ENCODE assay signal across 21 mouse cellular contexts in genomic region chr5:115217998-115218397, GRCm38 (mm10). TPM values are rescaled to one million over a fixed set of nuclear protein-coding genes. Genes with fewer than 3 reads are reported as not detected.
DNase-seq lines count a peak whose midpoint lies in the region; ATAC-seq and TF ChIP-seq lines count a peak whose summit lies in the region.
"Had no signal": no experiment of that assay in that cellular context is flagged by ENCODE, and none has a peak within 500 bp of the region (broad histone marks: within the 10 kb centered on the region; RNA-seq: fewer than 3 reads in every experiment).

No protein-coding gene starts in this region.

- no peak overlapping the region for H3K4me3 ChIP-seq in left cerebral cortex, adult 2 months
- peak overlapping the region; percentile 16 to 47; a peak in 2 of 4 replicates for H3K4me3 ChIP-seq in MEL (ENCODE audit: control insufficient read depth in 1 of 2, insufficient read depth in 1 of 2, low read depth in 2 of 2, low read length in 2 of 2)
- H3K4me3 ChIP-seq in hindbrain, embryonic 14.5 days (replicated peaks; ENCODE audit: low read length), result no peak overlapping the region
- H3K4me3 ChIP-seq: embryonic facial prominence, embryonic 13.5 days; forebrain, embryonic 13.5 days; heart, embryonic 13.5 days had no signal

- H3K9ac ChIP-seq in MEL (ENCODE audit: control insufficient read depth, low read depth, low read length, poor library complexity, severe bottlenecking), result no peak overlapping the region; the same call in 1 of the 2 replicates
- no peak overlapping the region for H3K9ac ChIP-seq in hindbrain, embryonic 14.5 days
- H3K9ac ChIP-seq: embryonic facial prominence, embryonic 13.5 days; forebrain, embryonic 13.5 days; forebrain, postnatal 0 days; heart, embryonic 13.5 days had no signal

- no peaks in the 10 kb centered on the region for H3K9me3 ChIP-seq in MEL (replicated peaks; ENCODE audit: insufficient read depth, low read length)
- no peaks in the 10 kb centered on the region for H3K9me3 ChIP-seq in hindbrain, embryonic 14.5 days (ENCODE audit: control insufficient read depth, low read length)
- H3K9me3 ChIP-seq: embryonic facial prominence, embryonic 13.5 days had no signal

- 0 out of 2 replicates have a peak, but pooled peaks have one; percentile 53 for ATAC-seq in erythroid progenitor cell, adult 5-6 weeks (replicated peaks; ENCODE audit: low FRiP score, poor library complexity, severe bottlenecking)
- no peak for ATAC-seq in hindbrain, embryonic 14.5 days (ENCODE audit: low FRiP score)
- ATAC-seq: forebrain, embryonic 13.5 days; forebrain, postnatal 0 days; hindbrain, postnatal 0 days had no signal

- TF ChIP-seq POLR2A in MEL (IDR thresholded peaks at IDR 0.05; ENCODE audit: control insufficient read depth in 1 of 2, insufficient read depth in 1 of 2, low read depth in 1 of 2, low read length in 2 of 2, poor library complexity in 1 of 2), result no peak

- peaks cover 0 to 4% of the 10 kb centered on the region in 2 experiments; a peak in 2 of 4 replicates for H3K36me3 ChIP-seq in MEL (ENCODE audit: control insufficient read depth in 1 of 2, insufficient read depth in 2 of 2, low read length in 2 of 2)
- no peaks in the 10 kb centered on the region for H3K36me3 ChIP-seq in hindbrain, embryonic 14.5 days (replicated peaks; ENCODE audit: control insufficient read depth, insufficient read depth)
- H3K36me3 ChIP-seq: embryonic facial prominence, embryonic 13.5 days; heart, embryonic 13.5 days had no signal

- peak; percentile 72 to 77 for TF ChIP-seq EP300 in MEL (IDR thresholded peaks at IDR 0.05; ENCODE audit: low read depth in 1 of 2, low read length in 2 of 2)

- H3K4me2 ChIP-seq in hindbrain, embryonic 14.5 days (replicated peaks), result no peak overlapping the region
- H3K4me2 ChIP-seq: embryonic facial prominence, embryonic 13.5 days; forebrain, embryonic 13.5 days; heart, embryonic 13.5 days had no signal

- intact Hi-C loops in left cerebral cortex, adult 2 months (cut with DNase I), result no loop called here

- peak overlapping the region; percentile 50 for H3K27ac ChIP-seq in left cerebral cortex, adult 2 months
- H3K27ac ChIP-seq in MEL (ENCODE audit: control insufficient read depth, low read depth, low read length), result peak overlapping the region; percentile 22; the same call in 1 of the 2 replicates
- H3K27ac ChIP-seq in hindbrain, embryonic 14.5 days, result no peak overlapping the region
- H3K27ac ChIP-seq: embryonic facial prominence, embryonic 13.5 days; forebrain, embryonic 13.5 days; heart, embryonic 13.5 days; hindbrain, postnatal 0 days had no signal

- peaks cover 0 to 9% of the 10 kb centered on the region in 2 experiments; a peak in 2 of 4 replicates for H3K4me1 ChIP-seq in MEL (ENCODE audit: control insufficient read depth in 1 of 2, insufficient read depth in 2 of 2, low read length in 2 of 2)
- peaks cover 14% of the 10 kb centered on the region; the same call in 1 of the 2 replicates for H3K4me1 ChIP-seq in hindbrain, embryonic 14.5 days (replicated peaks; ENCODE audit: control insufficient read depth, insufficient read depth, low read length)

- DNase-seq in left cerebral cortex, adult 2 months (ENCODE audit: extremely low spot score in 1 of 2, low spot score in 2 of 2), result no peak
- no peak for DNase-seq in left cerebral cortex, adult 9 months (ENCODE audit: low spot score in 2 of 2)
- peak; percentile 90 for DNase-seq in MEL (ENCODE audit: low read depth, low spot score)
- DNase-seq in hindbrain, embryonic 14.5 days (ENCODE audit: low spot score), result no peak
- no peak for DNase-seq in embryo, embryonic 11 days
- DNase-seq in spleen, postnatal 4 days (ENCODE audit: low spot score in 2 of 2), result no peak
- DNase-seq: adrenal gland, adult 8-10 months; adrenal gland, postnatal 36 days; cerebellum, adult 11 months; cerebellum, adult 8-10 months; cerebellum, postnatal 14 days; forebrain, postnatal 0 days; gastrocnemius, postnatal 36 days; heart, adult 11 months; heart, postnatal 36 days had no signal

- no peak for TF ChIP-seq CTCF in left cerebral cortex, adult 2 months (IDR thresholded peaks at IDR 0.05)
- no peak for TF ChIP-seq CTCF in MEL (IDR thresholded peaks at IDR 0.05 in 2 of 3, conservative IDR thresholded peaks at IDR 0.05 in 1 of 3; ENCODE audit: control insufficient read depth in 1 of 3, insufficient read depth in 1 of 3, low read depth in 2 of 3, low read length in 3 of 3, poor library complexity in 1 of 3, severe bottlenecking in 1 of 3)

- H3K27me3 ChIP-seq in MEL (ENCODE audit: control insufficient read depth in 1 of 2, insufficient read depth in 2 of 2, low read length in 2 of 2), result no peaks in the 10 kb centered on the region
- peaks cover 5% of the 10 kb centered on the region; the same call in 1 of the 2 replicates for H3K27me3 ChIP-seq in hindbrain, embryonic 14.5 days (ENCODE audit: control insufficient read depth, insufficient read depth, low read length)

- WGBS in hindbrain, embryonic 14.5 days, result 94% methylated on average over 12 of the region's 12 CpGs

- H3K79me2 ChIP-seq in MEL (ENCODE audit: control insufficient read depth, insufficient read depth, low read length, poor library complexity), result no peaks in the 10 kb centered on the region

- no peak for TF ChIP-seq RAD21 in MEL (IDR thresholded peaks at IDR 0.05; ENCODE audit: low read depth, low read length)

TF ChIP-seq in MEL, 35 proteins besides CTCF, POLR2A, EP300 and RAD21 (continues in another document):
- TF ChIP-seq MAFK (IDR thresholded peaks at IDR 0.05; ENCODE audit: borderline replicate concordance, low read depth, low read length), result peak; percentile 72; the same call in 1 of the 2 replicates
- peak; percentile 49 for TF ChIP-seq HCFC1 (IDR thresholded peaks at IDR 0.05; ENCODE audit: low read depth, low read length)
- 0 out of 2 replicates have a peak, but pooled peaks have one; percentile 28 for TF ChIP-seq ZKSCAN1 (IDR thresholded peaks at IDR 0.05; ENCODE audit: low read depth, low read length)
- TF ChIP-seq MAZ (IDR thresholded peaks at IDR 0.05; ENCODE audit: low read depth, low read length), result 0 out of 2 replicates have a peak, but pooled peaks have one; percentile 28
- peak; percentile 62 for TF ChIP-seq TAL1 (IDR thresholded peaks at IDR 0.05; ENCODE audit: low read length)
- TF ChIP-seq NELFE (IDR thresholded peaks at IDR 0.05; ENCODE audit: low read depth, low read length), result peak; percentile 38; the same call in 1 of the 2 replicates
- 0 out of 2 replicates have a peak, but pooled peaks have one; percentile 3 for TF ChIP-seq ZC3H11A (IDR thresholded peaks at IDR 0.05; ENCODE audit: low read depth, low read length)
- peak; percentile 65; the same call in 1 of the 2 replicates for TF ChIP-seq ZNF384 (IDR thresholded peaks at IDR 0.05; ENCODE audit: low read depth, low read length)
- TF ChIP-seq RCOR1 (IDR thresholded peaks at IDR 0.05; ENCODE audit: low read depth, low read length), result peak; percentile 37; the same call in 1 of the 2 replicates
- no peak for TF ChIP-seq BHLHE40 (IDR thresholded peaks at IDR 0.05; ENCODE audit: borderline replicate concordance, low read depth, low read length)
- no peak for TF ChIP-seq POLR2AphosphoS2 (IDR thresholded peaks at IDR 0.05; ENCODE audit: low read length)
- peak; percentile 76 for TF ChIP-seq MYC (IDR thresholded peaks at IDR 0.05; ENCODE audit: low read depth, low read length)
- TF ChIP-seq TCF12 (IDR thresholded peaks at IDR 0.05; ENCODE audit: low read depth, low read length), result peak; percentile 77
- 0 out of 2 replicates have a peak, but pooled peaks have one; percentile 27 for TF ChIP-seq E2F4 (IDR thresholded peaks at IDR 0.05; ENCODE audit: borderline replicate concordance, low read depth, low read length)
- peak; percentile 82 for TF ChIP-seq MAX (IDR thresholded peaks at IDR 0.05; ENCODE audit: low read length)
- no peak for TF ChIP-seq ZMIZ1 (IDR thresholded peaks at IDR 0.05; ENCODE audit: low read depth, low read length)
- no peak for TF ChIP-seq ELF1 (IDR thresholded peaks at IDR 0.05; ENCODE audit: low read depth, low read length)
- peak; percentile 79 for TF ChIP-seq SIN3A (IDR thresholded peaks at IDR 0.05; ENCODE audit: low read length)
- TF ChIP-seq GABPA (IDR thresholded peaks at IDR 0.05; ENCODE audit: low read depth, low read length), result 0 out of 2 replicates have a peak, but pooled peaks have one; percentile 42
- no peak for TF ChIP-seq JUND (IDR thresholded peaks at IDR 0.05; ENCODE audit: low read depth, low read length)
- peak; percentile 73 for TF ChIP-seq ETS1 (IDR thresholded peaks at IDR 0.05; ENCODE audit: low read depth, low read length)
- peak; percentile 96 for TF ChIP-seq TBP (IDR thresholded peaks at IDR 0.05; ENCODE audit: low read depth, low read length)

RNA-seq across cellular contexts. Expression of gene Pop5, which starts 17.6 kb away (rescaled TPM):
- total RNA-seq in left cerebral cortex, adult 2 months (2021), result 100 to 1,000 TPM; 116 to 117 TPM
- total RNA-seq in MEL (2012; rRNA removed), result 166 and 208 TPM in 2 replicates
- polyA plus RNA-seq in MEL (2012; ENCODE audit: insufficient read depth in 1 of 2, insufficient read length in 2 of 2, low read depth in 1 of 2, low replicate concordance in 2 of 2, missing spikeins in 1 of 2), result 100 to 1,000 TPM; 103 to 388 TPM
- total RNA-seq in erythroid progenitor cell, adult 5-6 weeks (2015; ENCODE audit: low replicate concordance), result 45.8 and 70.0 TPM in 2 replicates
- total RNA-seq in erythroid progenitor cell, adult 5-6 weeks (2017; ENCODE audit: low replicate concordance), result 29.8 and 33.7 TPM in 2 replicates
- 107 and 114 TPM in 2 replicates for polyA plus RNA-seq in hindbrain, embryonic 14.5 days (2014; fragmentation: Nextera tagmentation; extraction: Ambion mirVana)

RNA-seq across cellular contexts. Expression of gene Cabp1, which starts 23.8 kb away (rescaled TPM):
- total RNA-seq in left cerebral cortex, adult 2 months (2021), result 100 to 1,000 TPM; 319 to 335 TPM
- 0.35 and 0.52 TPM in 2 replicates for total RNA-seq in MEL (2012; rRNA removed)
- 1 to 10 TPM in 1 of 2 experiments, not detected in 1; 1.7 TPM for polyA plus RNA-seq in MEL (2012; ENCODE audit: insufficient read depth in 1 of 2, insufficient read length in 2 of 2, low read depth in 1 of 2, low replicate concordance in 2 of 2, missing spikeins in 1 of 2)
- total RNA-seq in erythroid progenitor cell, adult 5-6 weeks (2015; ENCODE audit: low replicate concordance), result not detected in 2 replicates
- total RNA-seq in erythroid progenitor cell, adult 5-6 weeks (2017; ENCODE audit: low replicate concordance), result not detected in 2 replicates
- polyA plus RNA-seq in hindbrain, embryonic 14.5 days (2014; fragmentation: Nextera tagmentation; extraction: Ambion mirVana), result 17.7 and 22.8 TPM in 2 replicates
- total RNA-seq: common myeloid progenitor, adult 5-6 weeks had no signal

RNA-seq across cellular contexts. Expression of gene Rnf10, which starts 54.7 kb away (rescaled TPM):
- total RNA-seq in left cerebral cortex, adult 2 months (2021), result 100 to 1,000 TPM; 253 to 265 TPM
- total RNA-seq in MEL (2012; rRNA removed), result 44.4 and 57.3 TPM in 2 replicates
- 100 to 1,000 TPM; 165 to 254 TPM for polyA plus RNA-seq in MEL (2012; ENCODE audit: insufficient read depth in 1 of 2, insufficient read length in 2 of 2, low read depth in 1 of 2, low replicate concordance in 2 of 2, missing spikeins in 1 of 2)
- total RNA-seq in erythroid progenitor cell, adult 5-6 weeks (2015; ENCODE audit: low replicate concordance), result 170 and 198 TPM in 2 replicates
- total RNA-seq in erythroid progenitor cell, adult 5-6 weeks (2017; ENCODE audit: low replicate concordance), result 378 and 474 TPM in 2 replicates
- 101 and 113 TPM in 2 replicates for polyA plus RNA-seq in hindbrain, embryonic 14.5 days (2014; fragmentation: Nextera tagmentation; extraction: Ambion mirVana)

Comparison
In these comparisons a context has a peak if more than half of its experiments do, and no peak if none do; other contexts are left out.
1. H3K4me3 ChIP-seq: peak in MEL (2 of 2); none in left cerebral cortex, adult 2 months (single experiment) and hindbrain, embryonic 14.5 days (single experiment).
2. RNA of gene Cabp1, which starts 23.8 kb away (total RNA-seq): 319 to 335 TPM in left cerebral cortex, adult 2 months; 0.35 to 0.52 TPM in MEL and not detected in erythroid progenitor cell, adult 5-6 weeks; every median in the first group is over 100 times any median in the second.